Mouse (Mus musculus): ENCODE measurements around the gene Pdik1l.

Gene Pdik1l

DNA sequence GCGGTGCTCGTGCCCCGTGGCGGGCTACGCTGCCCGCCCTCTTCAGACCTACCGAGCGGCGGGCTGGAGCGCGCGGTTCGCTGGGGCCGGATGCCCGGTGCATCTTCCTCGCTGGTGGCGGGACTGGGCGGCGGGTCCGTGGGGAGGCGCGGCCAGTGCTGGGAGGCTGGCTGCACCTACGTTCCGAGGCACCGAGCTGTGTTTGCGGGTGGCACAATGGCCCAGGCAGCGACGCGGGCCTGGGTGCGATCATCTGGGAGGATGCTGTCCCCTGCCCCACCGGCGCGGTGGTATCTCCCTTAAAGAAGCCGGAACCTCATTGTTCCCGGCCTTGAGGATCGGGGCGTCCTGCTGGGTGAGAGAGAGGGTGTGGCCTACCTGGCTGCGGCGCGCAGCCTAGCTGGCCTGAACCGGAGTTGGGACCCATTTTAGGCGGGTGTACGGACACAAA lies at the start of gene Pdik1l:
Pdik1l (minus strand) TSS at position 321 of the 451 bp plus-strand sequence.
- peak; percentile 66 to 72 for DNase-seq (ENCODE audit: low spot score in 2 of 2)

DNA sequence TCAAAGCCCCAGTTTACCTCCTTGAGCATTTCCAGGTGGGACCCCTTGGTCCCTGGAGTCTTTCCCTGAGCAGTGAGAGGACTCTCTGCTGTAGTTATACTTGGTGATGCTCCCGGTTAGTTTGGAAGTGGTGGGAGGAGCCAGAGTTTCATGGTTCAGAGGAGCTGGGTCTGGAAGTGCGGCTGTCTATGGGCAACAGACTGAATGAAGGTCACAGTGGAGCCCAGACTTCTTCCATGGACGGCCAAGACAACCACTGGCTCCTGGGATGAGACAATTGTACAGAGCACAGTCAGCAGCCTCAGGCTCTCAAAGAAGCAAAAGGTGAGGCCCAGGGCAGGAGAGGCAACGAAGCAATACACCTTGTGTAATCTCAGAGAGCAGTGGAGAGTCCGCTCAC lies 42.6 kb upstream of the Pdik1l start:
- no peak for DNase-seq (ENCODE audit: low spot score in 2 of 2)

- DNase-seq (ENCODE audit: low spot score in 2 of 2): no peak
These were observed 41.1 kb upstream of the Pdik1l start for GRCm38 (mm10) chr4:134328832-134329231.

DNA sequence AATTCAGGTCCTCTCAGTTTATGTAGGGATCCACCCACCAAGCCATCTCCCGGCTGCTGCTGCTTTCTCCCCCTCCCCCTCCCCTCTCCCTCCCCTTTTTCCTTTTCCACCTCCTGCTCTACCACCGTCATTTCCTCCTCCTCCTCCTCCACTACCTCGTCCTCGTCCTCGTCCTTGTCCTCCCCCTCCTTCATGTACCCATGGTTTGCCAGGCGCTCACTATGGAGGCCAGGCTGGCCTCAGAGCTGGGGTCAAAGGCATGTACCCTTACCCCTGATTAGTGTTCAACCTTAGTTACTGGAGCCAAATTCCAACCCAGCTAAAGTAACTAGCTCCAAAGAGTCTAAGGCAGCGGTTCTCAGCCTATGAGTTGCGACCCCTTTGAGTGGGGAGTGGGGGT lies 40.5 kb upstream of the Pdik1l start:
- DNase-seq (ENCODE audit: low spot score in 2 of 2): no peak

- no peak for DNase-seq (ENCODE audit: low spot score in 2 of 2)
These were observed 39.3 kb upstream of the Pdik1l start for GRCm38 (mm10) chr4:134326859-134327530.

DNA sequence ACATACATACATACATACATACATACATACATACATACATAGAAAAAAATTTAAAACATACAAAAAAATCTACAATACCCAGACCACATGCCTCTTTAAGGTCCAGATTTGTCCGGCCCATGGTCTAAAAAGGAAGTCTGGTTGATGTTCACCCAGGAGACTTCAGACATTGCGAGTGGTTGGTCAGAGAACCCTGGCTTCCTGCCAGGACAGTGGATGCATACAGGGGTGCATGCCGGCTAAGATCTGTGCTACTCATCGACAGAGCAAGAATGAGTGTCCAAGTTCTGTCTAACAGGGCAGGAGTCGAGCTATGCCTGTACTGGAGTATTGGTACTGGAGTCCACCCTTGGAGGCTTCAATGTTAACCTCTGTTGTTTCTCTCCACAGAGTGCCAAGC lies 37.0 kb upstream of the Pdik1l start:
- no peak for DNase-seq (ENCODE audit: low spot score in 2 of 2)

GRCm38 (mm10) chr4:134321524-134321923 lies 33.8 kb upstream of the Pdik1l start:
- DNase-seq (ENCODE audit: low spot score in 2 of 2): no peak

GRCm38 (mm10) chr4:134319674-134320073 lies 32.0 kb upstream of the Pdik1l start:
- no peak for DNase-seq (ENCODE audit: low spot score in 2 of 2)

DNA sequence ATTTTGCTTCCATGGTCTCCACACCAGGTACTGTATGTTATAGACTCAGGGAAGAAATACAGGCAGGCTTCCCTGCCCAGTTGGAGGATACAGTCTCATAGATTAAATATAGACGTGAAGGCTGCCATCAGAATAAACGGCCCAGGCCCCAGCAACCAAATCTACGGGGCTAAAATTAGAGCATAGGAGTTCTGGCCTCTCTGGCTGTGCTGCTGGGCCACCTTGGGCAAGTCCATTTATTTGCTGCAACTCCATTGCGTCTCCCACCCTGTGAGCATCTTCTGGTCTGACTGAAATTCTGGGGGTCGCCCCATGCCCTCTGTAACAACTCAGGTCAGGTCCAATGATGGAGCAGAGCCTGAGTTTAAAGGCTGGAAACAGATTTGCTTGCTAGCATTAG lies 31.4 kb upstream of the Pdik1l start:
- DNase-seq (ENCODE audit: low spot score in 2 of 2): no peak

- DNase-seq (ENCODE audit: low spot score in 2 of 2): no peak
These were observed 28.7 kb upstream of the Pdik1l start for GRCm38 (mm10) chr4:134316390-134316789.

- DNase-seq (ENCODE audit: low spot score in 2 of 2): no peak
These were observed 27.8 kb upstream of the Pdik1l start for GRCm38 (mm10) chr4:134315470-134315869.

- DNase-seq (ENCODE audit: low spot score in 2 of 2): no peak
These were observed 27.2 kb upstream of the Pdik1l start, which contains the start of gene Trim63 for GRCm38 (mm10) chr4:134314876-134315275. Gene Trim63 (plus strand): TSS chr4:134315120.

DNA sequence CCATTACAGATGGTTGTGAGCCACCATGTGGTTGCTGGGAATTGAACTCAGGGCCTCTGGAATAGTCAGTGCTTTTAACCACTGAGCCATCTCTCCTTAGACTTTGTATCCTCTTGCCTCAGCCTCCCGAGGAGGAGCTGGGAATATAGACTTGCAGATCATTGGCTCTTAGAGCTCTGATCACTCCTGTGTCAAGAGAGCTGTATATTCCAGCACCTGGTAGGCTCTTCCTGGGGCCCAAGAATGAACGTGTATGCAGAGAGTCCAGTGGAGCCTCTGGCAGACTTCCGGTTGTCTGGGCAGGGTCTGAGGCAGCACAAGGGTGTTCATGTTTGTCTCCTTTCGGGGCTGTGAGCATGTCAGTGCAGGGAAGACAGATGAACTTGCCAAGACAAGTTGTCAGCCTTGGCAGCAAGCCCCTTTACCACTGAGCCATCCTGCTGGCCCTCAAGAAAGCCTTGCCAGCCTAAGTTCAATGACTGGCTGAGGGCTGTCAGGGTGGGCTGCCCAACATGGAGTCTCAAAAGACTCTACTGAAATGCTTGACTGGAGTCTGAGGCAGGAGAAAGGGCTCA lies 26.5 kb upstream of the Pdik1l start:
- no peak for DNase-seq (ENCODE audit: low spot score in 2 of 2)

DNA sequence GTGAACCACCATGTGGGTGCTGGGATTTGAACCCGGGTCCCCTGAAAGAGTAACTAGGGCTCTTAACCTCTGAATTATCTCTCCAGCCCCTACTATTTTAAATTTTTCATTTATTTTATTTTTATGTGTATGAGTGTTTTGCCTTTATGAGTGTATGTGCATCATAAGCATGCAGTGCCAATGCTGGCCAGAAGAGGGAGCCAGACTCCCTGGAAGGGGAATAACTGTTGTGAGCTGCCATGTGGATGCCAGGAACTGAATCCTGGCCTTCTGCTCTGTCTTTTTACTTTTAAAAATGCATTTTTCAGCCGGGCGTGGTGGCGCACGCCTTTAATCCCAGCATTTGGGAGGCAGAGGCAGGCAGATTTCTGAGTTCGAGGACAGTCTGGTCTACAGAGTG lies 25.2 kb upstream of the Pdik1l start:
- no peak for DNase-seq (ENCODE audit: low spot score in 2 of 2)

DNA sequence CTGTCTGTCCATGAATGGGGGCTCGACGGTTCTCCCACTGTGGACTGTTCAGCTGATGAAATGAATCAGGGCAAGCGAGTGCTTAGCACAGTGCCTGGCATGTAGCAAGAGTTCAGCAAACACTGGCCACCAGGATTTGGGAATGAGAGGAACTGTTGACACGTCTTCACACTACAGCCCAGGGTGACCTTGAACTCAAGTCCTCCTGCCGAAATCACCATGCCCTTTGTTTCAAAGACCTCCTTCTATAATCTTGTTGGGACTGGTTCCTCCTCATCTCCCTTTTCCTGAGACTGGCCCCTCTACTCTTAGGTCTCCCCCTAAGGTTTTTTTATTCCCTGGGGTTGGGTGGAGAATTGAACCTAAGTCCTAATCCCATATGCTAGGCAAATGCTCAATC lies 24.6 kb upstream of the Pdik1l start:
- no peak for DNase-seq (ENCODE audit: low spot score in 2 of 2)

- DNase-seq (ENCODE audit: low spot score in 2 of 2): no peak
These were observed 24.1 kb upstream of the Pdik1l start for GRCm38 (mm10) chr4:134311784-134312183.

DNA sequence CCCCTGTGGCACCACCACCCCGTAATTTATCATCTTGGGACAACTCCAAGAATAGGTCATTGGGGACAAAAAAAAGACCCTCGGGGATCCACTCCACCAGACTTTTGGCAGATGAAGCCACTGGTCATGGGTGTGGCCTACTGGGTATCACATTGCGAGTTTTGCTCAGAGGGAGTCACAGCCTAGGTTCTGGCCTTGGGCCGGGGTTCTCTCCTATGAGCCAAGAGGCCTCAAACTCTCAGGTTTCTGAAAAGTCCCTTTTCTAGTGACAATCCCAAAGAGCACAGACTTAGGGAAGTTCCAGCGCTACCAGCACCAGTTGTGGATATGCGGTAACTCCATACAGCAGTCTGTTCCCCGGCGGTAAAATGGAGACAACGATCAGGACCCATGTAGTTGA lies 23.0 kb upstream of the Pdik1l start:
- DNase-seq (ENCODE audit: low spot score in 2 of 2): no peak

GRCm38 (mm10) chr4:134310106-134310505 lies 22.4 kb upstream of the Pdik1l start:
- DNase-seq (ENCODE audit: low spot score in 2 of 2): no peak

- DNase-seq (ENCODE audit: low spot score in 2 of 2): peak; percentile 43 to 51
These were observed 19.8 kb upstream of the Pdik1l start for GRCm38 (mm10) chr4:134307367-134308072.

DNA sequence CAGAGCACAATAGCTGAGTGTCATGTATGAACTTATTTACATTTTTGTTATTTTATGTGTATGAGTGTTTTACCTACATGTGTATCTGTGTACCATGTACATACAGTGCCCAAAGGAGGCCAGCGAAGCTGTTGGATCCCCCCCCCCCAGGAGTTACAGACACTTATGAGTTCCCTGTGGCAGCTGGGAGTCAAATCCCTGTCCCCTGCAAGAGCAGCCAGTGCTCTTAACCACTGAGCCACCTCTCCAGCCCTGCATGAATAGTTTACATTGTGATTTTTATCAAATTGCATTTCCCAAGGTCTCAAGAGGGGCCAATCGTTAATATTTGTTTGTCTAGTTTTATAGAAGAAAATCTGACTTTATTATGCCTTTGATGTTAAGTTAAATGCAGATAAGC lies 19.3 kb upstream of the Pdik1l start:
- no peak for DNase-seq (ENCODE audit: low spot score in 2 of 2)

- no peak for DNase-seq (ENCODE audit: low spot score in 2 of 2)
These were observed 14.4 kb upstream of the Pdik1l start for GRCm38 (mm10) chr4:134302084-134302483.

GRCm38 (mm10) chr4:134300316-134300715 lies 12.6 kb upstream of the Pdik1l start:
- DNase-seq (ENCODE audit: low spot score in 2 of 2): peak; percentile 52 to 65

GRCm38 (mm10) chr4:134299498-134299810 lies 11.8 kb upstream of the Pdik1l start:
- no peak for DNase-seq (ENCODE audit: low spot score in 2 of 2)

Data from right cerebral cortex, adult 2 months (tissue).